Mouse (Mus musculus) neural tube, embryonic 13.5 days (tissue): ENCODE data around the gene Bend5. TPM values are rescaled to one million over a fixed set of nuclear protein-coding genes. Genes with fewer than 3 reads are reported as not detected.

Experiments used
- ATAC-seq: fragments of 200-750 bp; cut with Nextera tagmentation; 2 replicates; pipeline ENCODE4 v1.8.0; 2017; ENCODE audit warnings: low read depth, mild to moderate bottlenecking, moderate TSS enrichment, moderate library complexity
- H3K27ac ChIP-seq: fragments of 300-500 bp; sonication (generic); replicated peaks from 2 replicates; pipeline ENCODE4 v1.5.1; 2015; ENCODE audit warnings: moderate library complexity, mild to moderate bottlenecking, inconsistent platforms
- H3K27me3 ChIP-seq: fragments of 300-500 bp; sonication (generic); 2 replicates; pipeline ENCODE4 v1.6.1; 2015; ENCODE audit warnings: mild to moderate bottlenecking, inconsistent platforms
- H3K36me3 ChIP-seq: fragments of 300-500 bp; sonication (generic); 2 replicates; pipeline ENCODE4 v1.6.1; 2015; ENCODE audit warnings: mild to moderate bottlenecking, inconsistent platforms
- H3K4me1 ChIP-seq: fragments of 300-500 bp; sonication (generic); replicated peaks from 2 replicates; pipeline ENCODE4 v1.6.1; 2015; ENCODE audit warnings: inconsistent platforms
- H3K4me2 ChIP-seq: fragments of 300-500 bp; sonication (generic); 2 replicates; pipeline ENCODE4 v1.6.1; 2015; ENCODE audit warnings: inconsistent platforms, mild to moderate bottlenecking, moderate library complexity
- H3K4me3 ChIP-seq: fragments of 300-500 bp; sonication (generic); 2 replicates; pipeline ENCODE4 v1.5.1; 2015; ENCODE audit warnings: mild to moderate bottlenecking, inconsistent platforms
- H3K9ac ChIP-seq: fragments of 300-500 bp; sonication (generic); 2 replicates; pipeline ENCODE4 v1.6.1; 2015; ENCODE audit warnings: moderate library complexity, mild to moderate bottlenecking, inconsistent platforms
- H3K9me3 ChIP-seq: fragments of 300-500 bp; sonication (generic); 2 replicates; pipeline ENCODE4 v1.6.1; 2016; ENCODE audit warnings: inconsistent platforms
- whole genome bisulfite sequencing: fragments of 180-500 bp; shearing (Covaris S2); methylation state at CpG from one replicate; pipeline ENCODE4 v1.1.7; 2015; 5-methylcytosine and 5-hydroxymethylcytosine counted together
- polyA plus RNA-seq: library from polyadenylated mRNA; unstranded; fragments of >200 nt; fragmentation: Nextera tagmentation; extraction: Ambion mirVana; gene quantifications from 2 replicates; pipeline ENCODE4 v1.2.1, GENCODE M21; 2015

Bend5 gene
- polyA plus RNA-seq, 1 experiment from 2014 or later: 76.9 TPM

GRCm38 (mm10) chr4:111469847-111470246, 55.0 kb downstream of the Bend5 start:
- no peak for ATAC-seq
- H3K36me3 ChIP-seq: no peaks in the 10 kb centered on the region
- H3K27ac ChIP-seq: no peak overlapping the region
- H3K9me3 ChIP-seq: no peaks in the 10 kb centered on the region
- no peaks in the 10 kb centered on the region for H3K27me3 ChIP-seq
- H3K4me1 ChIP-seq: peaks cover 26% of the 10 kb centered on the region
- 80% methylated on average over 2 of the region's 2 CpGs for WGBS
- no peak overlapping the region for H3K4me3 ChIP-seq
- H3K9ac ChIP-seq: no peak overlapping the region
- H3K4me2 ChIP-seq: no peak overlapping the region

GRCm38 (mm10) chr4:111471726-111472125, 56.9 kb downstream of the Bend5 start:
- WGBS: 51% methylated on average over 3 of the region's 3 CpGs
- Histone ChIP-seq H3K9me3 (no peaks in the 10 kb centered on the region), H3K9ac (no peak overlapping the region), H3K4me1 (peaks cover 31% of the 10 kb centered on the region), H3K4me3 (no peak overlapping the region), H3K27ac (peak overlapping the region; percentile 56; the same call in 1 of the 2 replicates), H3K4me2 (no peak overlapping the region), H3K36me3 (no peaks in the 10 kb centered on the region), H3K27me3 (no peaks in the 10 kb centered on the region)
- ATAC-seq: no peak

- H3K9ac ChIP-seq: no peak overlapping the region
Measured at GRCm38 (mm10) chr4:111472511-111472910, 57.7 kb downstream of the Bend5 start.

GRCm38 (mm10) chr4:111473014-111473413, 58.2 kb downstream of the Bend5 start:
- no peaks in the 10 kb centered on the region for H3K27me3 ChIP-seq
- no peaks in the 10 kb centered on the region for H3K9me3 ChIP-seq
- no peak for ATAC-seq
- H3K4me1 ChIP-seq: peaks cover 26% of the 10 kb centered on the region
- 65% methylated on average over 1 of the region's 1 CpGs for WGBS
- H3K27ac ChIP-seq: no peak overlapping the region
- H3K4me2 ChIP-seq: no peak overlapping the region
- H3K36me3 ChIP-seq: no peaks in the 10 kb centered on the region
- no peak overlapping the region for H3K4me3 ChIP-seq
- H3K9ac ChIP-seq: no peak overlapping the region

More at GRCm38 (mm10) chr4:111472511-111472910, 57.7 kb downstream of the Bend5 start:
- no peaks in the 10 kb centered on the region for H3K27me3 ChIP-seq
- no peaks in the 10 kb centered on the region for H3K36me3 ChIP-seq
- no peak overlapping the region for H3K4me3 ChIP-seq
- peaks cover 30% of the 10 kb centered on the region for H3K4me1 ChIP-seq
- no peaks in the 10 kb centered on the region for H3K9me3 ChIP-seq
- no peak overlapping the region for H3K4me2 ChIP-seq
- no peak for ATAC-seq
- 53% methylated on average over 3 of the region's 3 CpGs for WGBS
- H3K27ac ChIP-seq: peak overlapping the region; percentile 56

- no peaks in the 10 kb centered on the region for H3K27me3 ChIP-seq
- H3K36me3 ChIP-seq: no peaks in the 10 kb centered on the region
- H3K4me2 ChIP-seq: no peak overlapping the region
- ATAC-seq: peak; percentile 49
- peaks cover 26% of the 10 kb centered on the region for H3K4me1 ChIP-seq
- H3K9ac ChIP-seq: no peak overlapping the region
- no peak overlapping the region for H3K27ac ChIP-seq
- WGBS: 42% methylated on average over 10 of the region's 10 CpGs
- H3K4me3 ChIP-seq: no peak overlapping the region
- no peaks in the 10 kb centered on the region for H3K9me3 ChIP-seq
Measured at GRCm38 (mm10) chr4:111475374-111475971, 60.7 kb downstream of the Bend5 start.

- WGBS: 46% methylated on average over 4 of the region's 4 CpGs
- H3K27me3 ChIP-seq: no peaks in the 10 kb centered on the region
- no peak for ATAC-seq
- no peaks in the 10 kb centered on the region for H3K9me3 ChIP-seq
- no peak overlapping the region for H3K4me2 ChIP-seq
- peaks cover 15% of the 10 kb centered on the region for H3K4me1 ChIP-seq
- H3K27ac ChIP-seq: no peak overlapping the region
- no peak overlapping the region for H3K4me3 ChIP-seq
- H3K36me3 ChIP-seq: no peaks in the 10 kb centered on the region
- no peak overlapping the region for H3K9ac ChIP-seq
Measured at GRCm38 (mm10) chr4:111477507-111477906, 62.7 kb downstream of the Bend5 start.

- Histone ChIP-seq H3K27ac (no peak overlapping the region), H3K4me2 (no peak overlapping the region), H3K4me1 (peaks cover 4% of the 10 kb centered on the region; the same call in 1 of the 2 replicates), H3K9me3 (no peaks in the 10 kb centered on the region), H3K9ac (no peak overlapping the region), H3K4me3 (no peak overlapping the region), H3K27me3 (no peaks in the 10 kb centered on the region), H3K36me3 (no peaks in the 10 kb centered on the region)
- no peak for ATAC-seq
- WGBS: 88% methylated on average over 5 of the region's 5 CpGs
Measured at GRCm38 (mm10) chr4:111483499-111483898, 68.7 kb downstream of the Bend5 start.

GRCm38 (mm10) chr4:111485189-111485588, 70.4 kb downstream of the Bend5 start:
- no peak overlapping the region for H3K4me3 ChIP-seq
- H3K4me2 ChIP-seq: no peak overlapping the region
- no peaks in the 10 kb centered on the region for H3K36me3 ChIP-seq
- no peak overlapping the region for H3K27ac ChIP-seq
- no peaks in the 10 kb centered on the region for H3K9me3 ChIP-seq
- no peaks in the 10 kb centered on the region for H3K27me3 ChIP-seq
- peaks cover 4% of the 10 kb centered on the region; the same call in 1 of the 2 replicates for H3K4me1 ChIP-seq
- ATAC-seq: no peak
- H3K9ac ChIP-seq: no peak overlapping the region
- WGBS: 70% methylated on average over 5 of the region's 5 CpGs

- Histone ChIP-seq H3K27ac (no peak overlapping the region), H3K9ac (no peak overlapping the region), H3K4me3 (no peak overlapping the region), H3K9me3 (no peaks in the 10 kb centered on the region), H3K27me3 (no peaks in the 10 kb centered on the region), H3K4me2 (no peak overlapping the region), H3K36me3 (no peaks in the 10 kb centered on the region), H3K4me1 (peaks cover 4% of the 10 kb centered on the region; the same call in 1 of the 2 replicates)
- ATAC-seq: 0 out of 2 replicates have a peak, but pooled peaks have one; percentile 52
- WGBS: 76% methylated on average over 5 of the region's 5 CpGs
Measured at GRCm38 (mm10) chr4:111486187-111486586, 71.4 kb downstream of the Bend5 start.

GRCm38 (mm10) chr4:111487233-111487843, 72.5 kb downstream of the Bend5 start:
- WGBS: 81% methylated on average over 4 of the region's 4 CpGs
- H3K4me1 ChIP-seq: peaks cover 4% of the 10 kb centered on the region; the same call in 1 of the 2 replicates
- H3K36me3 ChIP-seq: no peaks in the 10 kb centered on the region
- H3K9me3 ChIP-seq: no peaks in the 10 kb centered on the region
- H3K4me3 ChIP-seq: no peak overlapping the region
- H3K4me2 ChIP-seq: no peak overlapping the region
- ATAC-seq: 0 out of 2 replicates have a peak, but pooled peaks have one; percentile 32
- H3K27me3 ChIP-seq: no peaks in the 10 kb centered on the region
- H3K27ac ChIP-seq: no peak overlapping the region
- H3K9ac ChIP-seq: no peak overlapping the region

- Histone ChIP-seq H3K4me3 (no peak overlapping the region), H3K27ac (no peak overlapping the region), H3K4me1 (0 out of 2 replicates have a peak, but pooled peaks cover 8% of the 10 kb centered on the region), H3K36me3 (no peaks in the 10 kb centered on the region), H3K27me3 (no peaks in the 10 kb centered on the region), H3K9ac (no peak overlapping the region), H3K4me2 (no peak overlapping the region), H3K9me3 (no peaks in the 10 kb centered on the region)
- ATAC-seq: peak; percentile 28; the same call in 1 of the 2 replicates
- WGBS: 63% methylated on average over 5 of the region's 5 CpGs
Measured at GRCm38 (mm10) chr4:111493750-111494404, 79.1 kb downstream of the Bend5 start.

GRCm38 (mm10) chr4:111495949-111496348, 81.1 kb downstream of the Bend5 start:
- WGBS: 22% methylated on average over 2 of the region's 2 CpGs
- Histone ChIP-seq H3K4me3 (no peak overlapping the region), H3K27ac (peak overlapping the region; percentile 33; the same call in 1 of the 2 replicates), H3K4me2 (no peak overlapping the region), H3K36me3 (no peaks in the 10 kb centered on the region), H3K9ac (no peak overlapping the region), H3K4me1 (0 out of 2 replicates have a peak, but pooled peaks cover 8% of the 10 kb centered on the region), H3K27me3 (no peaks in the 10 kb centered on the region), H3K9me3 (no peaks in the 10 kb centered on the region)
- no peak for ATAC-seq
